Mouse (Mus musculus): ENCODE measurements around the gene Eps15. TPM values are rescaled to one million over a fixed set of nuclear protein-coding genes. Genes with fewer than 3 reads are reported as not detected.
A peak's percentile ranks its signal among the peaks of the same experiment; 100 is the strongest.

The Eps15 gene
- polyA plus RNA-seq, 1 experiment from 2014 or later, result 47.3 TPM

DNA sequence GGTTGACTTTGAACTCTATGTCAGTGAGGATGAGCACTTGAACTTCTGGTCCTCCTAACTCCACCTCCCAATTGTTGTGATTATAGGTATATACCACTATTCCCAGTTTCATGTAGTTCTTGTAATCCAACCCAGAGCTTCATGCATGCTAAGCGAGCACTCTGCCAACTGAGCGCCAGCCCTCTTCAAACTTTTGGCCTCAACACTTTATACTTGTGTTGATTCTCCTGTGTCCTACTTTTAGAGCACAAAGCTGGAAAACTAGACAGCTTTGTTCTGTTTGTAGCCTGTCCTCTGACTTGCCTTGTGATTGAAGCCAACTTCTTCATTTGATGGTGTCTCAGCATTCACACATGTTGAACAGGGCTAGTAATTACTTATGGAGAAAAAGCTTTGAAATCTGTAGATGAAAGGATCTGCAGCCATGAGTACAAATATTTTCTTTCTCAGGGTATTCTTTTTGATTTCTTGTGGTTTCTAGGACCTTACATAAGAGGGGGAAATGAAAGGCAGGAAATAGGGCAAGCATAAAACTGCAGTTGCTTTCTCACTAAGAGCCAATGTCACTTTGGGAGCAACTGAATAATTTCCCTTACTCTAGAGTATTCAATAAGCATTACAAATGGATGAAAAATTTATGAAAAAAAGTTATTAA is 6.4 kb upstream of the Eps15 start:
- WGBS, result 83% methylated on average over 2 of the region's 2 CpGs
- no peak overlapping the region for H3K4me3 ChIP-seq
- ATAC-seq (ENCODE audit: borderline replicate concordance, extremely low read depth, low FRiP score, low TSS enrichment), result no peak
- H3K27ac ChIP-seq, result no peak overlapping the region
- H3K9me3 ChIP-seq, result no peaks in the 10 kb centered on the region
- no peak overlapping the region for H3K9ac ChIP-seq
- H3K4me1 ChIP-seq, result no peaks in the 10 kb centered on the region
- no peak overlapping the region for H3K4me2 ChIP-seq
- H3K36me3 ChIP-seq, result no peaks in the 10 kb centered on the region
- no peaks in the 10 kb centered on the region for H3K27me3 ChIP-seq

DNA sequence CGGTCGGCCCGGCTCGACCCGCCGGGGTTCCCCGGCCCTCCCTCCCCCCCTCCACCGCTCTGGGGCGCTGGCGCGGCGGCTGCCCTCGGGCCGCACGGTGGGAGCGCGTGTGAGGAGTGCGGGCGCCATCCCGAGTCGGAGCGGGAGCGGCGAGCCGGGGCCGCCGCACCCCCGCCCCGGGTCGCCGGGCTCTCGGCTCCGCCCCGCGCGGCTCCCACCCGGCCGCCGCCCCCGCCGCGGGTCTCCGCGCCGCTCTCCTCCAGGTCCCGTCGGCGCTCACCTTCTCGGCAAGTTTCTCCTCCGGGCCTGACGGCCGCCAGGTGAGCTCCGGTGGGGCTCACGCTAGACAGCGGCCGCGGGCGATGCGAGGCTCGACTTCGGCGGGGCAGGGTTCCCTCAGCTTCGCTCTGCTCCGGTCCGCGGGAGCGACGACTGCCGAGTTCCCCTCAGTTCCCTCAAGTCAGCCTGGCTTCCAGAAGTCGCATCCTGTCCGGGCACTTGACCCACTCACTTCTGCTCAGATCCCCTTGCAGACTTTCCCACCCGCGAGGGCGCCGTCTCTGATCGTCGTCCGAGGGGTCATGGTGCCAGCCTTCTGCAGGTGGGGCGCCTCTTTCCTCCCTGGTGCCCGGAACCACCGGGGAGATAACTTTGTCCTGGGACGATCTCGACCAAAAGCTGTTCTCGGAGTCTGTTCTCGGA is 542 bp downstream of the Eps15 start:
- H3K36me3 ChIP-seq, result no peaks in the 10 kb centered on the region
- H3K4me2 ChIP-seq, result peak overlapping the region; percentile 85
- peak; percentile 89 for ATAC-seq (ENCODE audit: borderline replicate concordance, extremely low read depth, low FRiP score, low TSS enrichment)
- H3K9ac ChIP-seq, result peak overlapping the region; percentile 76
- peak overlapping the region; percentile 85 for H3K4me3 ChIP-seq
- no peaks in the 10 kb centered on the region for H3K9me3 ChIP-seq
- H3K27ac ChIP-seq, result peak overlapping the region; percentile 85
- WGBS, result under 1% methylated on average over 45 of the region's 85 CpGs
- H3K4me1 ChIP-seq, result peaks cover 19% of the 10 kb centered on the region
- no peaks in the 10 kb centered on the region for H3K27me3 ChIP-seq

DNA sequence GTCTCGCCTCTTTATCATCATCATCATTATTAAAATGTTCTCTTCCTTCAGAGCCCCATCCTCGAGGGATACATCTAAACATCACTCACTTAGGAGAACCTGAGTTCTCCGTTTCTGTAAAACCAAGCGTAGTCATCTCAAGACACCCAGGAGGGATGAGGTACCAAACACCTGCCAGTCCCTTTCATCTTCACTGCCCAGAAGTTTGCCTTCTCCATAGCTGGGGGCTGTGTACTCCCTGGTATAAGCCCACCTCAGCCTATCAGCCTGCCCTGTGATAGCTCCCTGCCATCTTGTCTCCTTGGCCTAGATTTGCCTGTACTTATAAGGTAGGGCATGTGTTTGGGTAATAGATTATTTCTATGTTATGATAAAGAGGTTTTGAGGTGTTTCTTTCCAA is 1.1 kb downstream of the Eps15 start:
- no peaks in the 10 kb centered on the region for H3K27me3 ChIP-seq
- H3K36me3 ChIP-seq, result no peaks in the 10 kb centered on the region
- no peaks in the 10 kb centered on the region for H3K9me3 ChIP-seq
- 8% methylated on average over 4 of the region's 4 CpGs for WGBS
- ATAC-seq (ENCODE audit: borderline replicate concordance, extremely low read depth, low FRiP score, low TSS enrichment), result no peak
- peak overlapping the region; percentile 85 for H3K4me2 ChIP-seq
- H3K27ac ChIP-seq, result no peak overlapping the region
- H3K4me1 ChIP-seq, result peaks cover 19% of the 10 kb centered on the region
- peak overlapping the region; percentile 76 for H3K9ac ChIP-seq
- H3K4me3 ChIP-seq, result peak overlapping the region; percentile 85

DNA sequence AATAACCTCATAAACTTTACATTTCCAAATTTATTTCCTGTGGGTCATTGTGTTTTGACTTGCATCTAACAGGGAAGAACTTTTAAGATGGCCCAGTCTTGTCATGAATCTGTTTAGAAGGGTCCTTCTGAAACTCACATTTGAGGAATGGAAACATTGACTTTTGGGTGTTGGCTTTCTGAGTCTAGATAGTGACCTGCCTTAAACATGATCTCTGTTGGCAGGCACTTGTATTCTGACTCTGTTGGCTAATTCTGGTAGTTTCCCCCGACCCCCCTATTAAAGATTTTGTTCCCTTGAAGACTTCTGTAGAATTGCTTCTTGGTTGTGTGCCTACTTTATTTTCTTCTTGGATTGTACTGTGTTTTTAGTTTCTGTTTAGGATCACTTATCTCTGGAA is 1.9 kb downstream of the Eps15 start:
- Histone ChIP-seq H3K9me3 (no peaks in the 10 kb centered on the region), H3K4me2 (peak overlapping the region; percentile 85; the same call in 1 of the 2 replicates), H3K9ac (no peak overlapping the region), H3K4me1 (peaks cover 19% of the 10 kb centered on the region), H3K36me3 (no peaks in the 10 kb centered on the region), H3K27me3 (no peaks in the 10 kb centered on the region), H3K27ac (no peak overlapping the region), H3K4me3 (peak overlapping the region; percentile 85; the same call in 1 of the 2 replicates)
- no peak for ATAC-seq (ENCODE audit: borderline replicate concordance, extremely low read depth, low FRiP score, low TSS enrichment)
- WGBS, result 76% methylated on average over 1 of the region's 1 CpGs

DNA sequence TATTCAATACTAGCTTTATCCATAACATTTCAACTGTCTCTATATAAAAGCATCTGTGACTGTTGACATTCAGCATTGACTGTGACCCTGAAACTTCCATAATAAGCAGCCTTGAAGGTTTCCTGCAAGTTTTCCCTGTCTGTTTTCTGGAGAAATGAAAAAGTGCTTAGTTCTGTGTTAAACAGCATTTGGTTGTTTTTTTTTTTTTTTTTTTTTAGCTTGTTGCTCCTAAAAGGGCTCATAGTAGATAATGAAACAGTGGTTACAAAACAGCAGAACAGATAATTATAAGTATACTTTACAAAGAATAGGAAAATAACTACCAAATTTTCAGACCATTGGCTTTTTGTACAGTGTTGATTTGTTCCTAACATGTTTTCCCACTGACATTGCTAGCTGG is 14.6 kb downstream of the Eps15 start:
- ATAC-seq (ENCODE audit: borderline replicate concordance, extremely low read depth, low FRiP score, low TSS enrichment), result no peak
- H3K4me3 ChIP-seq, result no peak overlapping the region
- H3K27ac ChIP-seq, result no peak overlapping the region
- H3K36me3 ChIP-seq, result no peaks in the 10 kb centered on the region
- H3K4me1 ChIP-seq, result no peaks in the 10 kb centered on the region
- H3K27me3 ChIP-seq, result no peaks in the 10 kb centered on the region
- H3K4me2 ChIP-seq, result no peak overlapping the region
- no peak overlapping the region for H3K9ac ChIP-seq
- H3K9me3 ChIP-seq, result no peaks in the 10 kb centered on the region

DNA sequence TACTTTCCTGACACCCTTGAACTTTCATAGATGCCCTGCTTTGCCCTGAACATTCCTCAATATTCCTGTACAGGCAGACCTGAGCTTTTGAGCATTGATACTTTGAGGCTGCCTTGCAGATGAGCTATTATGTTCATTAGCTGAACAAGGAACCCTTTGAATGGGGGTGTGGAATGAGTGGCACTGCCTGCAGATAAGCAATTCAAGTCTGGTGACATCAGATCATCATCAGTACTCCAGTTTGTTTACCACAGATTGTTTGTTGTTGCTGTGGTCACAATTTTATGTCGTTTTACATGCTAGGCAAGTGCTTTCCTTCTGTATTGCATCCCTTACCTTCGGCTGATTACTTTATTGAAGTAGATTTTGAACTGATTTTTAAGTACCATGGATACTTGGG is 16.4 kb downstream of the Eps15 start:
- WGBS, result 66% methylated on average over 2 of the region's 2 CpGs

DNA sequence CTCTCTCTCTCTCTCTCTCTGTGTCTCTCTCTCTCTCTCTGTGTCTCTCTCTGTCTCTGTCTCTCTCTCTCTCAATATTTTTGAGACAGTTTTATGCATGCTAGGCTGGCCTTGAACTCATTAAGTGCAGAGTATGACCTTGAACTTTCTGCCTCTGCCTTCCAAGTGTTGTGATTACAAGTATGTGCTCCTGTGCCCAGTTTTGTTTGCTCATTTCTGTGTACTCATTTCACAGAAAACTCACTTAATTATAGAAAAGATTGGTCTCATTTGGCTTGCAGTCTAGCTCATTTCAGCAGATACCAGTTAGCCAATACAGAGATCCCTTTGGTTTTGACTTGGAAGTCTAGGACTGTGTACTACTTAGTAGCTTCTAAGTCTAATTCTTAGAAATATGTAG is 19.1 kb downstream of the Eps15 start:
- Histone ChIP-seq H3K27me3 (no peaks in the 10 kb centered on the region), H3K36me3 (no peaks in the 10 kb centered on the region), H3K9me3 (no peaks in the 10 kb centered on the region), H3K9ac (no peak overlapping the region), H3K4me2 (no peak overlapping the region), H3K27ac (no peak overlapping the region), H3K4me1 (no peaks in the 10 kb centered on the region), H3K4me3 (no peak overlapping the region)
- ATAC-seq (ENCODE audit: borderline replicate concordance, extremely low read depth, low FRiP score, low TSS enrichment), result no peak

More for the DNA sequence above, 16.4 kb downstream of the Eps15 start:
- H3K4me3 ChIP-seq, result no peak overlapping the region
- H3K9me3 ChIP-seq, result no peaks in the 10 kb centered on the region
- no peak for ATAC-seq (ENCODE audit: borderline replicate concordance, extremely low read depth, low FRiP score, low TSS enrichment)
- H3K4me1 ChIP-seq, result no peaks in the 10 kb centered on the region
- no peaks in the 10 kb centered on the region for H3K36me3 ChIP-seq
- no peak overlapping the region for H3K4me2 ChIP-seq
- no peaks in the 10 kb centered on the region for H3K27me3 ChIP-seq
- no peak overlapping the region for H3K9ac ChIP-seq
- no peak overlapping the region for H3K27ac ChIP-seq

DNA sequence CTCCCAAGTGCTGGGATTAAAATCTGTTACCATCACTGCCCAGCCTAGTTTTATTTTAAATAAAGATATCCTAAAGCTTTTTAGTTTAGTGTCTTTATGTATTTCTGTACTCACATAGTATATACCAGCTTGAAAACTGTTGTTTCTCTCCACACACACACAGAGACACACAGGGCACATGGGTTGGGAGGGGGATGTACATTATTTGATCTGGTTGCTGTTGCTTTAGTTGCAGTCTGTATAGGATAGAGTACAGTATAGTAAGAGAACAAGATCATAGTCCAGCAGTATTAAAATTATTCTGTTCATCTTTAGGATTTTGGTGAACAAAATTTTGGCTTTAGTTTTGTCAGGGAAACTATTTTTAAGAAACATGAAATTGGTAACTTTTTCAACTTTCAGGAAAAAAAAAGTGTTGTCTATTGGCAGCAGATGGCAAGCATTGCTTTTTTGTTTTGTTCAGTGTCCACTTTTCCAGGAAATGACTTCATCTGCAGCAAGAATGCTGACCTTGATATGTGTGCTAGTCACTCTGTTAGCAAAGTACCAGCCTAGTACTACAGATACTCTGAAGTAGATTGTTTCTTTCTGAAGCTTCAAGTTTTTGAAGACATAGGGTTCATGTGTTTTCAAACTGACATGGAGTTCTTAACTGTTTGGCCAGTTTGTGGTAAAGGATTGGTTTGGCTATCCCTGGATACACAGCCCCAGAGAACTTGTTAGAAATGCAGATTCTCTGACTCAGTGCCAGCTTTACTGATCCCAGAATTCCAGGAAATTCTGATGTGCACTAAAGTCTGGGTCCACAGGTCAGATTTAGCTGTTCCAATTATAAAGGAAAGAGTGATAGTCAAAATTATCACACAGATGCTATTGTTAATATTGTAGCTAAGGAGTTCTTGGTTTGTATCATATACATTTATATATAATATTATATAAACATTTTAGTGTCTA is 37.1 kb downstream of the Eps15 start:
- Histone ChIP-seq H3K4me2 (no peak overlapping the region), H3K4me3 (no peak overlapping the region), H3K4me1 (no peaks in the 10 kb centered on the region), H3K27ac (no peak overlapping the region), H3K36me3 (peaks cover 10% of the 10 kb centered on the region; the same call in 1 of the 2 replicates), H3K27me3 (no peaks in the 10 kb centered on the region), H3K9me3 (no peaks in the 10 kb centered on the region), H3K9ac (no peak overlapping the region)
- ATAC-seq (ENCODE audit: borderline replicate concordance, extremely low read depth, low FRiP score, low TSS enrichment), result no peak

DNA sequence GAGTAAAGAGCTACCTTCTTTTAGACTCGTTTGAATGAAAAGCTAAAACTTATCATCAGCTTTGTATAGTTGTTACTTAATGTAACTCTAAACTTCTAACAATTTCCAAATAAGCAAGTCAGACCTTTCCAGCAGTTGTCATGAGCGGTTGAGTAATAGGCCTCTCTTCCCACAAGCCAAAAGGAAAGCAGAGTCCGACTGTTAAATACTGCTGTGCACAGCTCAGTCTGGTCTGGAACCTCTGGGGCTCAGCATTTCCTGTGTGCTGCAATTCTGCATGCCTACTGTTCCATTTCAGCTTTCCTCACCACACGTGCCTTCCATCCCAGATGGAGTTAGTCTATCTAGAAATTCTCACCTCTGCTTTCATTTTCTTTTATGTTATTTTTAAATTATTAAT is 56.7 kb downstream of the Eps15 start:
- WGBS, result 63% methylated on average over 4 of the region's 4 CpGs
- H3K4me2 ChIP-seq, result no peak overlapping the region
- no peak overlapping the region for H3K4me3 ChIP-seq
- peaks cover 16% of the 10 kb centered on the region for H3K36me3 ChIP-seq
- no peak overlapping the region for H3K27ac ChIP-seq
- ATAC-seq (ENCODE audit: borderline replicate concordance, extremely low read depth, low FRiP score, low TSS enrichment), result no peak
- H3K27me3 ChIP-seq, result no peaks in the 10 kb centered on the region
- no peaks in the 10 kb centered on the region for H3K9me3 ChIP-seq
- no peak overlapping the region for H3K9ac ChIP-seq
- H3K4me1 ChIP-seq, result peaks cover 5% of the 10 kb centered on the region; the same call in 1 of the 2 replicates

DNA sequence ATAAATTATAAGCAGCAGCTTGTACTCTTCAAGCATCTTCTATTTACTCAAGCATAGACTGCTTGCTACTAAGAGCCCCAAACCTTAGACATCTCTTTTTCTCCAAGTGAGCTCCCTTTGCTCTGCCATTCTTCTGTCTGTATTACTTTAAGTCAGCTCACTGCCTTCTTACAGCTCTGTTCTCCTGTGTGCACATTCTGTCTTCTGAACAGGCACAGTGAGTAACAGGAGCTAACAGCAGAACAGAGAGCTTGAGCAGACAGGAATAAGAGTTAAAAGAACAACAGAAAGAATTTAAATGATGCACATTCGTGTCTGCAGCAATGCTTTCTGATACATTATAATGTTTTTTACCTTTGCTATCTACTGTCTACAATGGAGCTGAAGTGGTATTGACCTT is 61.2 kb downstream of the Eps15 start:
- ATAC-seq (ENCODE audit: borderline replicate concordance, extremely low read depth, low FRiP score, low TSS enrichment), result no peak
- no peaks in the 10 kb centered on the region; the same call in 1 of the 2 replicates for H3K36me3 ChIP-seq
- H3K27me3 ChIP-seq, result no peaks in the 10 kb centered on the region
- no peak overlapping the region for H3K9ac ChIP-seq
- H3K4me1 ChIP-seq, result peaks cover 5% of the 10 kb centered on the region; the same call in 1 of the 2 replicates
- H3K4me2 ChIP-seq, result no peak overlapping the region
- H3K4me3 ChIP-seq, result no peak overlapping the region
- no peaks in the 10 kb centered on the region for H3K9me3 ChIP-seq
- no peak overlapping the region for H3K27ac ChIP-seq
- 40% methylated on average over 1 of the region's 1 CpGs for WGBS

DNA sequence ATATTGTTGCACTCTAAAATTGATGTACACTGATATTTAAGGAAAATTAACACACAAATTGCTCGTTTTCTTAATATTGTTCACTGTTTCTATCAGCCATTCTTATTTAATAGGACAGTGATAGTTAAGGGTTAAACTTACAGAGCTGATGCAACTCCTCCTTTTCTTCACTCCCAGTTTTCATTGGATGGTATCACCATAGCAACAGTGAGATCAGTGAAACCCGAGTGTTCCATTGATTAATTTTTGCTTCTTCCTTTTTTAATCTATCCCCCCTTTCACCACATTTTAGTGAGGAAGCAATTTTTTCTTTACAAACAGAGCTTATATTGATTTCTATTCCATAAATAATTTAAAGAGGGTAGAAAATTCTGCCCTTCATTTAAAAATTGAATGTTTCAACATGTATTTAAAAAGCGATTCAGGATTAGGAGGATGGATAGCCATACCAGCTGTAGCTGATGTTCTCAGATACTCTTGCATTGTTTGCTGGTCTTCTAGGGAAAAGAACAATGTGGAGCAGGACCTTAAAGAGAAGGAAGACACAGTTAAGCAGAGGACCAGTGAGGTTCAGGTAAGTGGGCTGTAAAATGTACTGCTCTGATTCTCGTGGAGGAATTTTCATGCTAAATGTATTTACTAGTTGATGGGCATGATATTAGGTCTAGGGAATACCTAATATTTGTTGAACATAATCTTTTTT is 62.9 kb downstream of the Eps15 start:
- Histone ChIP-seq H3K4me2 (no peak overlapping the region), H3K4me1 (peaks cover 5% of the 10 kb centered on the region; the same call in 1 of the 2 replicates), H3K36me3 (no peaks in the 10 kb centered on the region; the same call in 1 of the 2 replicates), H3K9me3 (no peaks in the 10 kb centered on the region), H3K9ac (no peak overlapping the region), H3K27ac (no peak overlapping the region), H3K27me3 (no peaks in the 10 kb centered on the region), H3K4me3 (no peak overlapping the region)
- no peak; the same call in 1 of the 2 replicates for ATAC-seq (ENCODE audit: borderline replicate concordance, extremely low read depth, low FRiP score, low TSS enrichment)
- WGBS, result 45% methylated on average over 4 of the region's 4 CpGs

All from lung, embryonic 15.5 days (tissue).